Mouse (Mus musculus) cerebellum, adult 2 months (tissue): ENCODE results near the gene Smtnl2. TPM values are rescaled to one million over a fixed set of nuclear protein-coding genes. Genes with fewer than 3 reads are reported as not detected.

Experiments
- DNase-seq, 2 experiments: peaks; one replicate each; pipeline ENCODE4 v3.0.0; 2021
- H3K27ac ChIP-seq: fragments of 200-500 bp; 2 replicates; pipeline ENCODE4 v1.5.1; 2012; ENCODE audit warnings: low read length, control low read depth, inconsistent platforms; ENCODE audit not compliant: insufficient read depth
- H3K27me3 ChIP-seq: fragments of 200-500 bp; 2 replicates; pipeline ENCODE4 v1.6.1; 2012; ENCODE audit warnings: inconsistent platforms, mild to moderate bottlenecking, low read length, moderate library complexity; ENCODE audit not compliant: control insufficient read depth, insufficient read depth
- H3K4me1 ChIP-seq: fragments of 200-500 bp; 2 replicates; pipeline ENCODE4 v1.6.1; 2011; ENCODE audit warnings: low read length; ENCODE audit not compliant: control insufficient read depth, insufficient read depth
- H3K4me3 ChIP-seq: fragments of 200-500 bp; replicated peaks from 2 replicates; pipeline ENCODE3; 2011; ENCODE audit warnings: mild to moderate bottlenecking, low read depth, low read length, control low read depth; ENCODE audit not compliant: insufficient read depth
- CTCF ChIP-seq: fragments of 200-500 bp; IDR thresholded peaks from 2 replicates; pipeline ENCODE4 v1.5.1; 2011; ENCODE audit warnings: low read depth, mild to moderate bottlenecking, control low read depth, low read length, moderate library complexity, borderline replicate concordance; ENCODE audit not compliant: insufficient read depth
- POLR2A ChIP-seq: fragments of 200-500 bp; IDR thresholded peaks from 2 replicates; pipeline ENCODE4 v1.6.1; 2011; ENCODE audit warnings: low read length, control low read depth, borderline replicate concordance; ENCODE audit not compliant: insufficient read depth
- WGBS: fragments of 180-500 bp; shearing (Covaris S2); methylation state at CpG from one replicate; pipeline ENCODE4 v1.1.7; 2018; 5-methylcytosine and 5-hydroxymethylcytosine counted together
- polyA plus RNA-seq: library from polyadenylated mRNA; depleted of rRNA; stranded (reverse); fragments of >200 nt; gene quantifications from 2 replicates; pipeline ENCODE4 v1.2.3, GENCODE M21; 2012; rRNA removed

Gene Smtnl2
- polyA plus RNA-seq, result 1.5 and 1.6 TPM in 2 replicates

- H3K4me1 ChIP-seq, result no peaks in the 10 kb centered on the region; the same call in 1 of the 2 replicates
- H3K27me3 ChIP-seq, result no peaks in the 10 kb centered on the region; the same call in 1 of the 2 replicates
- WGBS, result under 1% methylated on average over 86 of the region's 86 CpGs
- peak in 1 of 2 experiments; percentile 25 for DNase-seq
- peak within 1 kb of the TSS; percentile 23 for H3K4me3 ChIP-seq
- TF ChIP-seq POLR2A (no peak), CTCF (no peak)
- H3K27ac ChIP-seq, result no peak within 1 kb of the TSS
Measured at GRCm38 (mm10) chr11:72411093-72411921, at the start of gene Smtnl2. TSS of gene Smtnl2 (minus strand) at chr11:72411713.

- H3K4me3 ChIP-seq, result no peak overlapping the region
- H3K4me1 ChIP-seq, result no peaks in the 10 kb centered on the region
- no peak for TF ChIP-seq CTCF
- TF ChIP-seq POLR2A, result no peak
- DNase-seq, result no peak
- 76% methylated on average over 3 of the region's 3 CpGs for WGBS
- H3K27ac ChIP-seq, result peak overlapping the region; percentile 36; the same call in 1 of the 2 replicates
- no peaks in the 10 kb centered on the region; the same call in 1 of the 2 replicates for H3K27me3 ChIP-seq
Measured at GRCm38 (mm10) chr11:72458502-72458901, 47.0 kb upstream of the Smtnl2 start.

GRCm38 (mm10) chr11:72457995-72458496, 46.5 kb upstream of the Smtnl2 start:
- Histone ChIP-seq H3K4me1 (no peaks in the 10 kb centered on the region), H3K27ac (peak overlapping the region; percentile 36; the same call in 1 of the 2 replicates), H3K4me3 (no peak overlapping the region), H3K27me3 (no peaks in the 10 kb centered on the region; the same call in 1 of the 2 replicates)
- no peak for DNase-seq
- WGBS, result 79% methylated on average over 12 of the region's 12 CpGs
- TF ChIP-seq POLR2A (no peak), CTCF (no peak)

- no peak for TF ChIP-seq POLR2A
- TF ChIP-seq CTCF, result no peak
- H3K4me3 ChIP-seq, result no peak overlapping the region
- peak overlapping the region; percentile 75; the same call in 1 of the 2 replicates for H3K27ac ChIP-seq
- no peaks in the 10 kb centered on the region for H3K4me1 ChIP-seq
- peak in 1 of 2 experiments; percentile 58 for DNase-seq
- no peaks in the 10 kb centered on the region; the same call in 1 of the 2 replicates for H3K27me3 ChIP-seq
- 22% methylated on average over 5 of the region's 5 CpGs for WGBS
Measured at GRCm38 (mm10) chr11:72455694-72456093, 44.2 kb upstream of the Smtnl2 start.

GRCm38 (mm10) chr11:72453105-72453953, 41.8 kb upstream of the Smtnl2 start:
- TF ChIP-seq CTCF (no peak), POLR2A (no peak)
- WGBS, result 56% methylated on average over 15 of the region's 15 CpGs
- Histone ChIP-seq H3K27ac (no peak overlapping the region), H3K4me1 (no peaks in the 10 kb centered on the region), H3K4me3 (no peak overlapping the region), H3K27me3 (no peaks in the 10 kb centered on the region; the same call in 1 of the 2 replicates)
- DNase-seq, result no peak

- Histone ChIP-seq H3K4me1 (no peaks in the 10 kb centered on the region), H3K27me3 (no peaks in the 10 kb centered on the region; the same call in 1 of the 2 replicates), H3K27ac (no peak overlapping the region), H3K4me3 (no peak overlapping the region)
- 85% methylated on average over 3 of the region's 3 CpGs for WGBS
- no peak for DNase-seq
- TF ChIP-seq CTCF, result no peak
- no peak for TF ChIP-seq POLR2A
Measured at GRCm38 (mm10) chr11:72452140-72452665, 40.7 kb upstream of the Smtnl2 start.

- Histone ChIP-seq H3K4me3 (no peak overlapping the region), H3K4me1 (no peaks in the 10 kb centered on the region), H3K27ac (no peak overlapping the region), H3K27me3 (no peaks in the 10 kb centered on the region)
- TF ChIP-seq CTCF (no peak), POLR2A (no peak)
- WGBS, result 74% methylated on average over 8 of the region's 8 CpGs
- DNase-seq, result no peak
Measured at GRCm38 (mm10) chr11:72447475-72447874, 36.0 kb upstream of the Smtnl2 start.
